Mouse (Mus musculus): ENCODE measurements around the gene Crtac1. TPM values are rescaled to one million over a fixed set of nuclear protein-coding genes. Genes with fewer than 3 reads are reported as not detected.

Gene Crtac1
- polyA plus RNA-seq, 1 experiment from 2014 or later = 0.10 TPM

DNA sequence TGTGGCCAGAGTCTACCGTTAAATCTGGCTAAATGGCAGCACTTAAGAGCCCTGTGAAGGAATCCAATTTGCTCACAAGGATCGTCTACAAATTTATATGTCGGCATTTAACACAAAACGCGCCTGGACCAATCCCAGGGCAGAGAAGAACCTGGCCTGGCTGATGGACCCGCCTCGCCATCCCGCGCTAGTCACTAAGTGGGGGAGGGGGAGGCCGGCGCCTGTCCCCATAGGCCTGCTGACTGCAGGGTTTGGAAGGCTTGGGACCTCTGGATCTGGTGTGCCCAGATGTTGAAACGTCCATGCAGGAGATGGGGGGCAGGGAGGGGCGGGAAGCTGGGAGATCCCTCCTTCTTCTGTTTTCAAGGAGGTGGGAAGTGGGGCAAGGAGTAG lies 50.6 kb downstream of the Crtac1 start:
- Histone ChIP-seq H3K9me3 (ENCODE audit: control insufficient read depth, low read length) (no peaks in the 10 kb centered on the region), H3K27me3 (replicated peaks; ENCODE audit: control insufficient read depth, insufficient read depth, low read length) (peaks cover 36% of the 10 kb centered on the region), H3K9ac (ENCODE audit: low read depth, low read length) (no peak overlapping the region), H3K36me3 (ENCODE audit: control insufficient read depth, insufficient read depth, low read length) (no peaks in the 10 kb centered on the region), H3K4me1 (replicated peaks; ENCODE audit: control insufficient read depth, insufficient read depth, low read length) (no peaks in the 10 kb centered on the region), H3K4me2 (peak overlapping the region; percentile 46), H3K4me3 (ENCODE audit: low read depth, low read length) (no peak overlapping the region), H3K27ac (ENCODE audit: low read depth, low read length) (no peak overlapping the region)
- 4% methylated on average over 13 of the region's 13 CpGs for WGBS
- ATAC-seq (replicated peaks; ENCODE audit: low FRiP score) = no peak
- no peak for DNase-seq (ENCODE audit: low spot score)

DNA sequence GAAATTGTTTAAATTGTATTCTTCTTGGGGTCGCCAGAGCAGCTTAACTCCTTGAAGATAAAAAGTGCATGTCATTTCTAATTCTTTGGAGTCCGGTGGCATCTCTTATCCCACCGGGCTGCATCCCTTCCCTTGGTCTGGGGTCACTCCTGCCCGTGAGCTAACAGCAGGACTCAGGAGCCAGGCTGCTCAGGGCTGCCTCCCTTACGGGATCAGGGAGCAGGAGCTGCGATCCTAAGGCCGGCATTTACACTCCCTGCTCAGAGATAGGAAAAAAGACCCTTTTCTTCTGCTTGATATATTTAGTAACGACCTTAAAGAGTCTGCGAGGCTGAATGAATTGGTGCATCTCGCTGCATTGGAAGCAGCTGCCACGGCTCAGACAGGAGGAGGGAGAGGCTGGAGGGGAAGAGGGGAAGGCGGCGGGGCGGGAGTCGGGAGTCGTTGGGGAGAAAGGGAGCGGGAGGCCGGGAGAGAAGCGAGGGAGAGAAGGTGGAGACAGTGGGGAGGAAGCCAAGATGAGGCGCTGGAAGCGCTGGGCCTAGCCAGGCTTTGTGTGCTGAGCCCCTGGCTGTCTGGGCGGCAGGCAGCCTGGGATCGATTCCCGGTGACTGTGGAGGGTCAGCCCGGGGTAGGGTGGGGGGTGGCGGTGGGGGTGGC lies 51.1 kb downstream of the Crtac1 start:
- Histone ChIP-seq H3K36me3 (ENCODE audit: control insufficient read depth, insufficient read depth, low read length) (no peaks in the 10 kb centered on the region), H3K4me2 (peak overlapping the region; percentile 46), H3K27ac (ENCODE audit: low read depth, low read length) (no peak overlapping the region), H3K9ac (ENCODE audit: low read depth, low read length) (no peak overlapping the region), H3K4me1 (replicated peaks; ENCODE audit: control insufficient read depth, insufficient read depth, low read length) (no peaks in the 10 kb centered on the region), H3K4me3 (ENCODE audit: low read depth, low read length) (no peak overlapping the region), H3K27me3 (replicated peaks; ENCODE audit: control insufficient read depth, insufficient read depth, low read length) (peaks cover 36% of the 10 kb centered on the region), H3K9me3 (ENCODE audit: control insufficient read depth, low read length) (no peaks in the 10 kb centered on the region)
- DNase-seq (ENCODE audit: low spot score) (no peak), ATAC-seq (replicated peaks; ENCODE audit: low FRiP score) (no peak)
- whole genome bisulfite sequencing = 5% methylated on average over 26 of the region's 26 CpGs

DNA sequence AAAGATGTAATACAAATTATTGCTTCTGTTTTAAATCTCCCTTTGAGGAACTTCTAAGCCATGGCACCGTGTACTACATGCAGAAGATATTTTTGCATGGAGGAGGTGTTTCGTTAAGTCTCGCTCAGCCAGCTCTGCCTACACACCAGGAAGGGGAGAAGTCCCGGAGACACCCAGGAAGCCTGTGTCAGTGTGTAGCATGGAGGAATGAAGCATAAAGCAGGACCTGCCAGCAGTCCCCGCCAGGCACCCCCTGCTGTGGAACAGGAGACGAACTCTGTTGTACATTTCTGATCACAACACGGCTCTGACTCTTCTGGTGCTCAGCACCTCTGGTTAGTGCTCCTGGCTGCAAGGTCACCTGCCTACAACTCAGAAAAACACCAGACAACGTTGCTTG lies 51.8 kb downstream of the Crtac1 start:
- no peaks in the 10 kb centered on the region for H3K4me1 ChIP-seq (replicated peaks; ENCODE audit: control insufficient read depth, insufficient read depth, low read length)
- H3K27ac ChIP-seq (ENCODE audit: low read depth, low read length) = no peak overlapping the region
- DNase-seq (ENCODE audit: low spot score) = no peak
- H3K36me3 ChIP-seq (ENCODE audit: control insufficient read depth, insufficient read depth, low read length) = no peaks in the 10 kb centered on the region
- H3K4me3 ChIP-seq (ENCODE audit: low read depth, low read length) = no peak overlapping the region
- H3K9me3 ChIP-seq (ENCODE audit: control insufficient read depth, low read length) = no peaks in the 10 kb centered on the region
- 48% methylated on average over 8 of the region's 8 CpGs for WGBS
- H3K4me2 ChIP-seq = no peak overlapping the region
- H3K9ac ChIP-seq (ENCODE audit: low read depth, low read length) = no peak overlapping the region
- no peak for ATAC-seq (replicated peaks; ENCODE audit: low FRiP score)
- peaks cover 32% of the 10 kb centered on the region for H3K27me3 ChIP-seq (replicated peaks; ENCODE audit: control insufficient read depth, insufficient read depth, low read length)

DNA sequence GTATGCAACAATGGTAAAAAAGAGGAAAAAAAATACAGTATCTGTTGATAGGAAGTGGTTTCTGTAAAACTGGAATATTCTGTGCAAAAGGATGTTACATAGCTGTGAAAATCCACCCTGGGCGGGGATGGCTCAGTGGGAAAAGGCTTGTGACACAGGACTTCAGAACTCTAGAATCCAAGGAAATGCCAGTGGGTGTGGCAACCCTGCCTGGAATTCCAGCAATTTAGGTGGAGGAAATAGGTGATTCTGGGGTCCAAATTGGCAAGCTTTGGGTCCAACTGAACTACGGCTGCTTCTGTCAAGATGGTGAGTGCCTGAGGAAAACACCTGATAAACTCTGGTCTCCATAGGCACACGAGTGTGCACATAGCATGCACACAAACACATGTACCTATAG lies 54.4 kb downstream of the Crtac1 start:
- no peaks in the 10 kb centered on the region for H3K36me3 ChIP-seq (ENCODE audit: control insufficient read depth, insufficient read depth, low read length)
- H3K4me2 ChIP-seq = no peak overlapping the region
- 52% methylated on average over 3 of the region's 3 CpGs for WGBS
- H3K4me3 ChIP-seq (ENCODE audit: low read depth, low read length) = no peak overlapping the region
- H3K9me3 ChIP-seq (ENCODE audit: control insufficient read depth, low read length) = no peaks in the 10 kb centered on the region
- no peak overlapping the region for H3K9ac ChIP-seq (ENCODE audit: low read depth, low read length)
- no peak overlapping the region for H3K27ac ChIP-seq (ENCODE audit: low read depth, low read length)
- H3K27me3 ChIP-seq (replicated peaks; ENCODE audit: control insufficient read depth, insufficient read depth, low read length) = peaks cover 25% of the 10 kb centered on the region
- no peaks in the 10 kb centered on the region for H3K4me1 ChIP-seq (replicated peaks; ENCODE audit: control insufficient read depth, insufficient read depth, low read length)
- ATAC-seq (replicated peaks; ENCODE audit: low FRiP score) = no peak
- no peak for DNase-seq (ENCODE audit: low spot score)

DNA sequence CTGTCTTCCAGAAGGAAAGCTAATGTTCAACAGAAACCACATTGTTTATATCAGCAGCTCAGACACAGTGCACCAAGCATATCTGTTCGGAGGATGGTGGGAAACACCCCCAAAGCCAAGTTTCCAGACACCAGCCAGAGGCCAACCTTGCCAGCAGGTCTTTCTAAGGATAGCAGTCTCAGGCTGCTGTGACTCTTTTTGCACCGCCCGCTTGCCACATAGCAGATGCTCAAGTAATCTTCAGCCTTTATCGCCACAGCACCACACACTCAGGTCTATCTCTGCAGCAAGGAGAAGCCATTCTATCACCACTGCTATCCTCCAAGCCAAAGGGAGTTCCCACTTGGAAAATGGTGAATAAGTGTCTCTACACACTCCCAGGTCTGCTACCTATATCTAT lies 68.0 kb downstream of the Crtac1 start:
- no peak overlapping the region for H3K27ac ChIP-seq (ENCODE audit: low read depth, low read length)
- H3K4me2 ChIP-seq = no peak overlapping the region
- H3K9me3 ChIP-seq (ENCODE audit: control insufficient read depth, low read length) = no peaks in the 10 kb centered on the region
- no peak overlapping the region for H3K4me3 ChIP-seq (ENCODE audit: low read depth, low read length)
- no peaks in the 10 kb centered on the region for H3K36me3 ChIP-seq (ENCODE audit: control insufficient read depth, insufficient read depth, low read length)
- ATAC-seq (replicated peaks; ENCODE audit: low FRiP score) (no peak), DNase-seq (ENCODE audit: low spot score) (no peak)
- H3K27me3 ChIP-seq (replicated peaks; ENCODE audit: control insufficient read depth, insufficient read depth, low read length) = no peaks in the 10 kb centered on the region
- no peak overlapping the region for H3K9ac ChIP-seq (ENCODE audit: low read depth, low read length)
- 80% methylated on average over 4 of the region's 4 CpGs for WGBS
- H3K4me1 ChIP-seq (replicated peaks; ENCODE audit: control insufficient read depth, insufficient read depth, low read length) = no peaks in the 10 kb centered on the region

DNA sequence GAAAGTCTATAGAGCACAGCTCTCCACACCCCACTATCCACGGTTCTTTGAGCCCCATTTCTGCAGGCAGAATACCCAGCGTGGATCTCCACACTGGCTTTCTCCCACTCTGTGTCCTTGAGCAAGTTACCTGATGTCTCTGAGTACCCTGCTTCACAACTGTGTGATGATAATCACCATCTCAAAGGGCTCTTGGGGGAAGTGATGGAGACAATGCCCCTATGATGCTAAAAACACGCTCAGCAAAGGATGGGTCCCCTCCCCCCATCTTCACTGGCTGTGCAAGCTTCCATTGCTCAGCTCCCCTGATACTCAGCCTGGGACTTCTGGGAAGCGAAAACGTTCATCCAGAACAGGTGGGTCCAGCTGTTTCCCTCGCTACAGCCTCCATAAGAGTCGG lies 73.2 kb downstream of the Crtac1 start:
- no peaks in the 10 kb centered on the region for H3K36me3 ChIP-seq (ENCODE audit: control insufficient read depth, insufficient read depth, low read length)
- H3K4me1 ChIP-seq (replicated peaks; ENCODE audit: control insufficient read depth, insufficient read depth, low read length) = no peaks in the 10 kb centered on the region
- no peak overlapping the region for H3K4me3 ChIP-seq (ENCODE audit: low read depth, low read length)
- no peaks in the 10 kb centered on the region for H3K27me3 ChIP-seq (replicated peaks; ENCODE audit: control insufficient read depth, insufficient read depth, low read length)
- WGBS = 63% methylated on average over 7 of the region's 7 CpGs
- no peak overlapping the region for H3K27ac ChIP-seq (ENCODE audit: low read depth, low read length)
- no peaks in the 10 kb centered on the region for H3K9me3 ChIP-seq (ENCODE audit: control insufficient read depth, low read length)
- H3K4me2 ChIP-seq = no peak overlapping the region
- ATAC-seq (replicated peaks; ENCODE audit: low FRiP score) = no peak
- no peak for DNase-seq (ENCODE audit: low spot score)
- H3K9ac ChIP-seq (ENCODE audit: low read depth, low read length) = no peak overlapping the region

DNA sequence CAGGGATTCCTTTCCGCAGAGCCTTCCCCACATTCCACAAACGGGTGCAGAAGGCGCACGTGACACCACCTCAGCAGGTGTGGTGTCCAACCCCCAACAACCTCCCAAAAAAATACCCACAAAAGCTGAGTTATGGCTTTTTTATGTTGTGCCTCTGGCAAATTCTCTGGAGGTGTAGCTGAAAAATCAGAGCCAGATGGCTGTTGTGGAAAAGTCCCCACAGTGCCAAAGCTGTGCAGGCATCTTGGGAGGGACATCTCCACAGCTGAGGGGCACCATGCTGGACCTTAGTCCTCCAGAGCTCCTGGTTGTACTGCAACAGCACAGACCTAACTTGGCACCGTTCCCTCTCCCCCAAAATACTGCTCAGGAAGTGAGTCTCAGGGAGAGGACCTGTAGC lies 74.7 kb downstream of the Crtac1 start:
- ATAC-seq (replicated peaks; ENCODE audit: low FRiP score) (no peak), DNase-seq (ENCODE audit: low spot score) (no peak)
- no peak overlapping the region for H3K9ac ChIP-seq (ENCODE audit: low read depth, low read length)
- no peak overlapping the region for H3K27ac ChIP-seq (ENCODE audit: low read depth, low read length)
- no peak overlapping the region for H3K4me2 ChIP-seq
- H3K27me3 ChIP-seq (replicated peaks; ENCODE audit: control insufficient read depth, insufficient read depth, low read length) = no peaks in the 10 kb centered on the region
- no peak overlapping the region for H3K4me3 ChIP-seq (ENCODE audit: low read depth, low read length)
- no peaks in the 10 kb centered on the region for H3K4me1 ChIP-seq (replicated peaks; ENCODE audit: control insufficient read depth, insufficient read depth, low read length)
- H3K9me3 ChIP-seq (ENCODE audit: control insufficient read depth, low read length) = no peaks in the 10 kb centered on the region
- no peaks in the 10 kb centered on the region for H3K36me3 ChIP-seq (ENCODE audit: control insufficient read depth, insufficient read depth, low read length)
- WGBS = 65% methylated on average over 5 of the region's 5 CpGs

DNA sequence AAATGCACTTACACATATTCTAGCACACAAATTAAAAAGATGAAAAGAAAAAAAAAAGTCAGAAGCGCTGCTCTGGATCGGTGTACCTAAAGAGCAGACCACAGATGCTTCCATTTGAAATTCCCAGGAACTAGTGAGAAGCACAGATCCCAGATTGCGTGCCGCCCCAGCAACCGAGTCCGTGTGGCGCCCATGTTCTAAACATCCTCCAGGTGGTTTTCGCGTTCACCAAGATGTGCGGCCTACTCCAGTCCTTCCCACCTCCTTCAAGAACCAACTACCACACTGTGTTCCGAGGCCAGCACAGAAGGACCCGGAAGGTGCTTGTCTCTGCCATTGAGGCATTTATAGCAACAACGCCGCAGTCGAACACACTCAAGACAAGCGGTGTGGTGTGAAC lies 76.1 kb downstream of the Crtac1 start:
- DNase-seq (ENCODE audit: low spot score) (no peak), ATAC-seq (replicated peaks; ENCODE audit: low FRiP score) (no peak)
- Histone ChIP-seq H3K4me2 (no peak overlapping the region), H3K36me3 (ENCODE audit: control insufficient read depth, insufficient read depth, low read length) (no peaks in the 10 kb centered on the region), H3K9ac (ENCODE audit: low read depth, low read length) (no peak overlapping the region), H3K27ac (ENCODE audit: low read depth, low read length) (no peak overlapping the region), H3K9me3 (ENCODE audit: control insufficient read depth, low read length) (no peaks in the 10 kb centered on the region), H3K27me3 (replicated peaks; ENCODE audit: control insufficient read depth, insufficient read depth, low read length) (no peaks in the 10 kb centered on the region), H3K4me3 (ENCODE audit: low read depth, low read length) (no peak overlapping the region), H3K4me1 (replicated peaks; ENCODE audit: control insufficient read depth, insufficient read depth, low read length) (no peaks in the 10 kb centered on the region)
- WGBS = 91% methylated on average over 16 of the region's 16 CpGs

DNA sequence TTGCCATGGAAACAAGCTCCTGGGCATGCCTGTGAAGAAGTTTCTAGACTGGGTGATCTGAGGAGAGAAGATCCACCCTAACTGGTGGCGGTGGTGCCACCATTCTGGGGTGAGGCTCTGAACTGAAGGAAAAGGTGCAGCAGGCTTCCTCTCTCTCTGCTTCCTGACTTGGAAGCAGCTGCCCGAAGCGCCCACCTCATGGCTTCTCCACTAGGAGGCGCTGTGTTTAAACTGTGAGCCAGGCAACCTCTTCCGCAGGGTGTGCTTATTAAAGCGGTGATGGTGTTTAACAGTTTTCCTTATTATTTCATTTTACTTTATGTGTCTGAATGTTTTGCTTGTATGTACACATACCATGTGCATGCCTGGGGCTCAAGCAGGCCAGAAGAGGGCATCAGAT lies 90.4 kb downstream of the Crtac1 start:
- ATAC-seq (replicated peaks; ENCODE audit: low FRiP score) (no peak), DNase-seq (ENCODE audit: low spot score) (no peak)
- Histone ChIP-seq H3K27me3 (replicated peaks; ENCODE audit: control insufficient read depth, insufficient read depth, low read length) (no peaks in the 10 kb centered on the region), H3K27ac (ENCODE audit: low read depth, low read length) (no peak overlapping the region), H3K4me2 (no peak overlapping the region), H3K4me1 (replicated peaks; ENCODE audit: control insufficient read depth, insufficient read depth, low read length) (no peaks in the 10 kb centered on the region), H3K9me3 (ENCODE audit: control insufficient read depth, low read length) (no peaks in the 10 kb centered on the region), H3K9ac (ENCODE audit: low read depth, low read length) (no peak overlapping the region), H3K36me3 (ENCODE audit: control insufficient read depth, insufficient read depth, low read length) (no peaks in the 10 kb centered on the region), H3K4me3 (ENCODE audit: low read depth, low read length) (no peak overlapping the region)
- 41% methylated on average over 6 of the region's 6 CpGs for WGBS

All from liver, embryonic 11.5 days (tissue).